Mouse (Mus musculus): Measurements from ENCODE around the gene Pigm. TPM values are rescaled to one million over a fixed set of nuclear protein-coding genes. Genes with fewer than 3 reads are reported as not detected.

Gene Pigm
- total and polyA plus RNA-seq, 2 experiments from 2014 or later, result 2.3 to 14.5 TPM

- Histone ChIP-seq H3K9ac (no peak overlapping the region), H3K4me3 (ENCODE audit: low read depth, low read length) (no peak overlapping the region), H3K27me3 (ENCODE audit: insufficient read depth, low read length) (no peaks in the 10 kb centered on the region), H3K36me3 (ENCODE audit: insufficient read depth) (no peaks in the 10 kb centered on the region), H3K4me2 (ENCODE audit: low read depth) (no peak overlapping the region), H3K9me3 (ENCODE audit: low read length) (no peaks in the 10 kb centered on the region), H3K27ac (ENCODE audit: low read depth, low read length) (no peak overlapping the region), H3K4me1 (ENCODE audit: insufficient read depth) (no peaks in the 10 kb centered on the region)
- DNase-seq, result peak; percentile 85
- ATAC-seq, result peak; percentile 92
- peak; percentile 97 for TF ChIP-seq CTCF (IDR thresholded peaks at IDR 0.05; ENCODE audit: low read depth)
- 1% methylated on average over 5 of the region's 5 CpGs for WGBS
Measured at GRCm38 (mm10) chr1:172412204-172412603, 35.9 kb downstream of the Pigm start.

DNA sequence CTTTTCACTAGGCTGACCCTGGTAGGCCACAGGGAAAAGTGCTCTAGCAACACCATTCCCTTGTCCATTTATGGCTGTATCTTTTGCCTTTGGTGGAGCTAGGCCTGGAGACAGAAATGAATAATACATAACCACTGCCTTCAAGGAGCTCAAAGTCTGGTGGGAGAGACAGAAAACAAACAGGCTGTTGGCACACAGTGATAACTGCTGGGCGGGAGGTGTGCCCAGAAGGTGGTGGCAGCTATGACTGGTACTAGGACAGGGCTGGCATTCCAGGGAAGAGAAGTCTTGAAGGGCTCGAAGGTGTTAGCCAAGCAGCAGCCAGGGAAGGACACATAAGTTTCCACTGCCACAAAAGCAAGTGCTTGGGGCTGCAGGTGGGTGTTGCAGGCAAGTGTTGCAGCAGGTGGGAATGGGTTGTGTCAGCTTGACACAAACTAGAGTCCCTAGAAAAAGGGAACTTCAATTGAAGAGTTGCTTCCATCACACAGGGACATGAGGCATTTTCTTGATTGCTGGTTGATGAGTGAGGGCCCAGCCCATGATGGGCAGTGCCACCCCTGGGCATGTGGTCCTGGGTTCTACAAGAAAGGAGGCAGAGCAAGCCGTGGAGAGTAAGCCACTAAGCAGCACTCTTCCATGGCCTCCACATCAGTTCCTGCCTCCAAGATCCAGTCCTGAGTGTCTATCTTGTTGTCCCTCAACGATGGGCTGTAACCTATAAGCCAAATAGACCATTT lies 37.3 kb downstream of the Pigm start:
- WGBS, result 86% methylated on average over 4 of the region's 4 CpGs
- no peaks in the 10 kb centered on the region for H3K36me3 ChIP-seq (ENCODE audit: insufficient read depth)
- H3K27me3 ChIP-seq (ENCODE audit: insufficient read depth, low read length), result no peaks in the 10 kb centered on the region
- no peak for TF ChIP-seq CTCF (IDR thresholded peaks at IDR 0.05; ENCODE audit: low read depth)
- no peak for ATAC-seq
- H3K4me2 ChIP-seq (ENCODE audit: low read depth), result no peak overlapping the region
- DNase-seq, result no peak
- H3K4me3 ChIP-seq (ENCODE audit: low read depth, low read length), result no peak overlapping the region
- H3K4me1 ChIP-seq (ENCODE audit: insufficient read depth), result no peaks in the 10 kb centered on the region
- no peaks in the 10 kb centered on the region for H3K9me3 ChIP-seq (ENCODE audit: low read length)
- no peak overlapping the region for H3K9ac ChIP-seq
- H3K27ac ChIP-seq (ENCODE audit: low read depth, low read length), result no peak overlapping the region

- H3K27me3 ChIP-seq (ENCODE audit: insufficient read depth, low read length), result no peaks in the 10 kb centered on the region
- 90% methylated on average over 6 of the region's 6 CpGs for WGBS
- no peaks in the 10 kb centered on the region for H3K4me1 ChIP-seq (ENCODE audit: insufficient read depth)
- H3K4me3 ChIP-seq (ENCODE audit: low read depth, low read length), result no peak overlapping the region
- no peak for TF ChIP-seq CTCF (IDR thresholded peaks at IDR 0.05; ENCODE audit: low read depth)
- H3K27ac ChIP-seq (ENCODE audit: low read depth, low read length), result no peak overlapping the region
- DNase-seq, result no peak
- ATAC-seq, result no peak
- H3K4me2 ChIP-seq (ENCODE audit: low read depth), result no peak overlapping the region
- H3K9me3 ChIP-seq (ENCODE audit: low read length), result no peaks in the 10 kb centered on the region
- H3K9ac ChIP-seq, result no peak overlapping the region
- no peaks in the 10 kb centered on the region for H3K36me3 ChIP-seq (ENCODE audit: insufficient read depth)
Measured at GRCm38 (mm10) chr1:172414231-172414585, 37.9 kb downstream of the Pigm start.

- H3K4me1 ChIP-seq (ENCODE audit: insufficient read depth), result no peaks in the 10 kb centered on the region
- H3K9ac ChIP-seq, result no peak overlapping the region
- H3K27ac ChIP-seq (ENCODE audit: low read depth, low read length), result no peak overlapping the region
- TF ChIP-seq CTCF (IDR thresholded peaks at IDR 0.05; ENCODE audit: low read depth), result no peak
- no peaks in the 10 kb centered on the region for H3K36me3 ChIP-seq (ENCODE audit: insufficient read depth)
- H3K27me3 ChIP-seq (ENCODE audit: insufficient read depth, low read length), result no peaks in the 10 kb centered on the region
- ATAC-seq (no peak), DNase-seq (no peak)
- no peaks in the 10 kb centered on the region for H3K9me3 ChIP-seq (ENCODE audit: low read length)
- H3K4me3 ChIP-seq (ENCODE audit: low read depth, low read length), result no peak overlapping the region
- no peak overlapping the region for H3K4me2 ChIP-seq (ENCODE audit: low read depth)
- 84% methylated on average over 7 of the region's 7 CpGs for WGBS
Measured at GRCm38 (mm10) chr1:172415061-172415460, 38.7 kb downstream of the Pigm start.

DNA sequence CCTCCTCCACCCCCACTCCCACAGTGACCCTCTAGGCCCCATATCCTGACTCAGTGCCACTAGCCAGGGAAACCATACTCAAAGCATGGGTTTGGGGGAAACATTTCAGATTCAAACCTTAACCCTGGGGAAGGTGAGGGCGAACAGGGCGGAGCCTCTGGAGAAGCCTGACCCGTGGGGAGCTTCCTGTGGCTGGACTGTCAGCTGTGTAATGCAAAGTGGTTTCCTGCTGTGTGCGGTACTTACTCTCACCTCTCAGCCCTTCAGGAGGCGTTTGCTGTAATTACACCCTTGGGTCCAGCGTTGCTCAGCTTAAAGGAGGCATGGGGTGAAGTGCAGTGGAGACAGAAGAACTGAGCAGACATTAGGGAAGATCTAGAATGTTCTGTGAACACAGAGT lies 41.8 kb downstream of the Pigm start:
- Histone ChIP-seq H3K4me1 (ENCODE audit: insufficient read depth) (no peaks in the 10 kb centered on the region), H3K4me3 (ENCODE audit: low read depth, low read length) (no peak overlapping the region), H3K27ac (ENCODE audit: low read depth, low read length) (no peak overlapping the region), H3K9ac (no peak overlapping the region), H3K36me3 (ENCODE audit: insufficient read depth) (no peaks in the 10 kb centered on the region), H3K27me3 (ENCODE audit: insufficient read depth, low read length) (no peaks in the 10 kb centered on the region), H3K4me2 (ENCODE audit: low read depth) (no peak overlapping the region), H3K9me3 (ENCODE audit: low read length) (no peaks in the 10 kb centered on the region)
- TF ChIP-seq CTCF (IDR thresholded peaks at IDR 0.05; ENCODE audit: low read depth), result no peak
- no peak for ATAC-seq
- 17% methylated on average over 6 of the region's 6 CpGs for WGBS
- DNase-seq, result no peak

DNA sequence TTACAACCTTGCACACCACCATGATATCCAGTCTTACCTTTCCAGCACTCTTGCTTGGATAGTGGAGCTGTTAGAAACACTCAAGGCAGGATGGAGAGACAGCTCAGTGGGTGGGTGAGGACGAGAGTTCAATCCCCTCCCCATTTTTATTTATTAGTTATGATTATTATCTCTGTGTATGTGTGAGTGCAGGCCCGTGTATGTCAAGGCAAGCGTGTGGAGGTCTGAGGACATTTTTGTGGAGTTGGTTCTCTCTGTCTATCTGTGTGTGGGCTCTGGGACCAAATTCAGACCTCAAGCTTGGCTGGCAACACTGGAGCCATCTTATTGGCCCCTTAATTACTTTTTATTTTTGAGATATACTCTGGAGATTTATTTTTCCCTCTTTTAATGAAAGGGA lies 42.3 kb downstream of the Pigm start:
- Histone ChIP-seq H3K4me3 (ENCODE audit: low read depth, low read length) (no peak overlapping the region), H3K9ac (no peak overlapping the region), H3K4me1 (ENCODE audit: insufficient read depth) (no peaks in the 10 kb centered on the region), H3K36me3 (ENCODE audit: insufficient read depth) (no peaks in the 10 kb centered on the region), H3K4me2 (ENCODE audit: low read depth) (no peak overlapping the region), H3K27ac (ENCODE audit: low read depth, low read length) (no peak overlapping the region), H3K27me3 (ENCODE audit: insufficient read depth, low read length) (no peaks in the 10 kb centered on the region), H3K9me3 (ENCODE audit: low read length) (no peaks in the 10 kb centered on the region)
- no peak for TF ChIP-seq CTCF (IDR thresholded peaks at IDR 0.05; ENCODE audit: low read depth)
- WGBS, result 76% methylated on average over 3 of the region's 3 CpGs
- DNase-seq (no peak), ATAC-seq (no peak)

GRCm38 (mm10) chr1:172420181-172420580 lies 43.8 kb downstream of the Pigm start:
- H3K27ac ChIP-seq (ENCODE audit: low read depth, low read length), result no peak overlapping the region
- TF ChIP-seq CTCF (IDR thresholded peaks at IDR 0.05; ENCODE audit: low read depth), result no peak
- no peaks in the 10 kb centered on the region for H3K27me3 ChIP-seq (ENCODE audit: insufficient read depth, low read length)
- no peak overlapping the region for H3K4me2 ChIP-seq (ENCODE audit: low read depth)
- H3K4me3 ChIP-seq (ENCODE audit: low read depth, low read length), result no peak overlapping the region
- no peak for ATAC-seq
- H3K9ac ChIP-seq, result no peak overlapping the region
- WGBS, result 91% methylated on average over 6 of the region's 6 CpGs
- H3K36me3 ChIP-seq (ENCODE audit: insufficient read depth), result no peaks in the 10 kb centered on the region
- DNase-seq, result no peak
- H3K9me3 ChIP-seq (ENCODE audit: low read length), result no peaks in the 10 kb centered on the region
- H3K4me1 ChIP-seq (ENCODE audit: insufficient read depth), result no peaks in the 10 kb centered on the region

Data from forebrain, postnatal 0 days (tissue).